Mouse (Mus musculus) MEL (cell line): Measurements from ENCODE around the gene Kdelc2. TPM values are rescaled to one million over a fixed set of nuclear protein-coding genes. Genes with fewer than 3 reads are reported as not detected.
A peak's percentile ranks its signal among the peaks of the same experiment; 100 is the strongest.

Source experiments
- DNase-seq: peaks from one replicate; pipeline ENCODE4 v3.0.0; 2011; ENCODE audit warnings: low read depth, low spot score
- H3K27ac ChIP-seq: 2 replicates; pipeline ENCODE4 v1.5.1; 2012; ENCODE audit warnings: low read depth, mild to moderate bottlenecking, control low read depth, low read length, moderate library complexity; ENCODE audit not compliant: control insufficient read depth
- H3K27me3 ChIP-seq, 2 experiments: fragments of 150-350 bp in 1 of 2; sonication (generic) in 1 of 2; 2 replicates each; pipeline ENCODE4 v1.6.1; 2012; ENCODE audit warnings: low read length in 2 of 2, mild to moderate bottlenecking in 2 of 2, improper control_type of control experiment in 1 of 2, moderate library complexity in 1 of 2; ENCODE audit not compliant: insufficient read depth in 2 of 2, control insufficient read depth in 1 of 2
- H3K36me3 ChIP-seq, 2 experiments: 2 replicates each; pipeline ENCODE4 v1.6.1; 2012 to 2014; ENCODE audit warnings: low read length in 2 of 2, improper control_type of control experiment in 1 of 2, inconsistent platforms in 1 of 2, mild to moderate bottlenecking in 1 of 2; ENCODE audit not compliant: insufficient read depth in 2 of 2, control insufficient read depth in 1 of 2
- H3K4me1 ChIP-seq, 2 experiments: fragments of 150-350 bp in 1 of 2; sonication (generic) in 1 of 2; 2 replicates each; pipeline ENCODE4 v1.6.1; 2012; ENCODE audit warnings: low read length in 2 of 2, improper control_type of control experiment in 1 of 2, mild to moderate bottlenecking in 1 of 2; ENCODE audit not compliant: insufficient read depth in 2 of 2, control insufficient read depth in 1 of 2
- H3K4me3 ChIP-seq, 2 experiments: fragments of 150-350 bp in 1 of 2; sonication (generic) in 1 of 2; 2 replicates each; pipeline ENCODE4 v1.5.1; 2012; ENCODE audit warnings: low read depth in 2 of 2, low read length in 2 of 2, mild to moderate bottlenecking in 2 of 2, moderate library complexity in 2 of 2, control low read depth in 1 of 2, improper control_type of control experiment in 1 of 2; ENCODE audit not compliant: control insufficient read depth in 1 of 2, insufficient read depth in 1 of 2
- H3K79me2 ChIP-seq: 2 replicates; pipeline ENCODE4 v1.6.1; 2012; ENCODE audit warnings: mild to moderate bottlenecking, low read length, moderate library complexity; ENCODE audit not compliant: control insufficient read depth, poor library complexity, insufficient read depth
- H3K9ac ChIP-seq: 2 replicates; pipeline ENCODE4 v1.6.1; 2012; ENCODE audit warnings: low read depth, mild to moderate bottlenecking, control low read depth, low read length, moderate library complexity; ENCODE audit not compliant: control insufficient read depth, poor library complexity, severe bottlenecking
- H3K9me3 ChIP-seq: fragments of 150-350 bp; sonication (generic); replicated peaks from 2 replicates; pipeline ENCODE4 v1.6.1; 2012; ENCODE audit warnings: mild to moderate bottlenecking, low read length, improper control_type of control experiment, moderate library complexity; ENCODE audit not compliant: insufficient read depth
- BHLHE40 ChIP-seq: IDR thresholded peaks from 2 replicates; pipeline ENCODE4 v1.6.1; 2012; ENCODE audit warnings: low read depth, mild to moderate bottlenecking, inconsistent platforms, low read length, improper control_type of control experiment, borderline replicate concordance
- CHD1 ChIP-seq: IDR thresholded peaks from 2 replicates; pipeline ENCODE4 v1.6.1; 2012; ENCODE audit warnings: low read depth, mild to moderate bottlenecking, inconsistent platforms, low read length, improper control_type of control experiment
- CTCF ChIP-seq, 3 experiments: IDR thresholded peaks in 2 of 3; conservative IDR thresholded peaks in 1 of 3; 2 replicates each; pipeline ENCODE4 v1.5.1; 2011 to 2012; ENCODE audit warnings: low read length in 3 of 3, low read depth in 2 of 3, mild to moderate bottlenecking in 2 of 3, improper control_type of control experiment in 1 of 3, inconsistent platforms in 1 of 3, mixed read lengths in 1 of 3, moderate library complexity in 1 of 3; ENCODE audit not compliant: control insufficient read depth in 1 of 3, insufficient read depth in 1 of 3, poor library complexity in 1 of 3, severe bottlenecking in 1 of 3
- GABPA ChIP-seq: IDR thresholded peaks from 2 replicates; pipeline ENCODE4 v1.6.1; 2012; ENCODE audit warnings: low read depth, mild to moderate bottlenecking, inconsistent platforms, low read length, improper control_type of control experiment, moderate library complexity
- GATA1 ChIP-seq: IDR thresholded peaks from 2 replicates; pipeline ENCODE4 v1.6.1; 2011; ENCODE audit warnings: low read depth, low read length, improper control_type of control experiment
- JUND ChIP-seq: IDR thresholded peaks from 2 replicates; pipeline ENCODE4 v1.6.1; 2011; ENCODE audit warnings: low read depth, mild to moderate bottlenecking, improper control_type of control experiment, low read length
- MAX ChIP-seq: IDR thresholded peaks from 2 replicates; pipeline ENCODE4 v1.6.1; 2011; ENCODE audit warnings: low read length, improper control_type of control experiment
- MAZ ChIP-seq: IDR thresholded peaks from 2 replicates; pipeline ENCODE4 v1.6.1; 2012; ENCODE audit warnings: low read depth, mild to moderate bottlenecking, inconsistent platforms, low read length, improper control_type of control experiment
- MEF2A ChIP-seq: IDR thresholded peaks from 2 replicates; pipeline ENCODE4 v1.6.1; 2014; ENCODE audit warnings: low read depth, mild to moderate bottlenecking, inconsistent platforms, low read length, improper control_type of control experiment; ENCODE audit not compliant: poor library complexity, insufficient replicate concordance, severe bottlenecking; ENCODE audit errors: extremely low read depth
- MYB ChIP-seq: IDR thresholded peaks from 2 replicates; pipeline ENCODE4 v1.6.1; 2011; ENCODE audit warnings: mild to moderate bottlenecking, low read depth, low read length, improper control_type of control experiment
- MYC ChIP-seq: IDR thresholded peaks from 2 replicates; pipeline ENCODE4 v1.6.1; 2011; ENCODE audit warnings: low read depth, mild to moderate bottlenecking, low read length, improper control_type of control experiment, moderate library complexity
- NELFE ChIP-seq: IDR thresholded peaks from 2 replicates; pipeline ENCODE4 v1.6.1; 2011; ENCODE audit warnings: low read depth, low read length, improper control_type of control experiment
- SMC3 ChIP-seq: IDR thresholded peaks from 2 replicates; pipeline ENCODE4 v1.6.1; 2011; ENCODE audit warnings: low read depth, low read length, improper control_type of control experiment
- TBP ChIP-seq: IDR thresholded peaks from 2 replicates; pipeline ENCODE4 v1.8.0; 2011; ENCODE audit warnings: low read depth, low read length, improper control_type of control experiment
- TCF12 ChIP-seq: IDR thresholded peaks from 2 replicates; pipeline ENCODE4 v1.6.1; 2014; ENCODE audit warnings: low read depth, mild to moderate bottlenecking, inconsistent platforms, low read length, improper control_type of control experiment, moderate library complexity
- USF1 ChIP-seq: IDR thresholded peaks from 2 replicates; pipeline ENCODE4 v1.6.1; 2014; ENCODE audit warnings: low read depth, mild to moderate bottlenecking, inconsistent platforms, low read length, improper control_type of control experiment, moderate library complexity
- USF2 ChIP-seq, 2 experiments: IDR thresholded peaks; 2 replicates each; pipeline ENCODE4 v1.6.1; 2011 to 2012; ENCODE audit warnings: improper control_type of control experiment in 2 of 2, low read length in 2 of 2, borderline replicate concordance in 1 of 2, inconsistent platforms in 1 of 2, low read depth in 1 of 2, mild to moderate bottlenecking in 1 of 2; ENCODE audit not compliant: insufficient read depth in 1 of 2
- polyA plus RNA-seq, 2 experiments: library from polyadenylated mRNA; stranded (reverse) in 1 of 2; unstranded in 1 of 2; fragments of >175 nt in 1 of 2; fragments of >200 nt in 1 of 2; gene quantifications; 2 replicates each; pipeline versions ENCODE4 v1.2.1 to v1.2.4; 2012; ENCODE audit warnings: low replicate concordance in 2 of 2, low read depth in 1 of 2; ENCODE audit not compliant: insufficient read length in 2 of 2, insufficient read depth in 1 of 2, missing spikeins in 1 of 2
- total RNA-seq: library from RNA; depleted of rRNA; stranded (reverse); fragments of 300-350 nt; gene quantifications from 2 replicates; pipeline ENCODE4 v1.2.3, GENCODE M21; 2012

Gene Kdelc2
- total and polyA plus RNA-seq, 3 experiments = 0.04 to 0.31 TPM; not detected in 1

- Histone ChIP-seq H3K9ac (no peak overlapping the region), H3K4me1 (0 out of 4 replicates have a peak, but pooled peaks cover 0 to 6% of the 10 kb centered on the region in 2 experiments), H3K9me3 (no peaks in the 10 kb centered on the region), H3K27me3 (no peaks in the 10 kb centered on the region; a peak in 1 of 4 replicates)
- TF ChIP-seq MEF2A (no peak), USF1 (no peak), MYC (no peak), CHD1 (no peak), TCF12 (no peak), NELFE (no peak), TBP (no peak), MAX (no peak), JUND (no peak), CTCF (IDR thresholded peaks at IDR 0.05 in 2 of 3, conservative IDR thresholded peaks at IDR 0.05 in 1 of 3; ENCODE audit: control insufficient read depth in 1 of 3, insufficient read depth in 1 of 3, low read depth in 2 of 3, low read length in 3 of 3, poor library complexity in 1 of 3, severe bottlenecking in 1 of 3) (no peak)
- TF ChIP-seq, all 39 proteins: peak for 0
- H3K79me2 ChIP-seq = no peaks in the 10 kb centered on the region
- no peak overlapping the region for H3K27ac ChIP-seq
- DNase-seq = no peak
- H3K4me3 ChIP-seq = no peak overlapping the region
- H3K36me3 ChIP-seq = no peaks in the 10 kb centered on the region; a peak in 2 of 4 replicates
These were observed 24.7 kb downstream of the Kdelc2 start for GRCm38 (mm10) chr9:53408548-53408947.

GRCm38 (mm10) chr9:53408953-53409361 lies 25.1 kb downstream of the Kdelc2 start:
- H3K27ac ChIP-seq = no peak overlapping the region
- H3K36me3 ChIP-seq = no peaks in the 10 kb centered on the region; a peak in 2 of 4 replicates
- H3K4me3 ChIP-seq = no peak overlapping the region
- 0 out of 4 replicates have a peak, but pooled peaks cover 0 to 6% of the 10 kb centered on the region in 2 experiments for H3K4me1 ChIP-seq
- TF ChIP-seq SMC3 (no peak), GABPA (no peak), TCF12 (no peak), MYB (no peak), GATA1 (no peak), MAZ (no peak), USF2 (IDR thresholded peaks at IDR 0.05; ENCODE audit: borderline replicate concordance in 1 of 2, insufficient read depth in 1 of 2, low read depth in 1 of 2, low read length in 2 of 2) (no peak), CHD1 (no peak), TBP (no peak), BHLHE40 (no peak)
- no peaks in the 10 kb centered on the region for H3K9me3 ChIP-seq
- H3K79me2 ChIP-seq = no peaks in the 10 kb centered on the region
- no peaks in the 10 kb centered on the region; a peak in 1 of 4 replicates for H3K27me3 ChIP-seq
- H3K9ac ChIP-seq = no peak overlapping the region
- DNase-seq = peak; percentile 43
